Mouse (Mus musculus): ENCODE results near the gene Slco1b2.
A peak's percentile ranks its signal among the peaks of the same experiment; 100 is the strongest.
"Not testable (repeated sequence)": the region's sequence is repeated elsewhere in the genome, so short reads cannot be mapped to it uniquely, and the experiment has no call there.

Gene Slco1b2

DNA sequence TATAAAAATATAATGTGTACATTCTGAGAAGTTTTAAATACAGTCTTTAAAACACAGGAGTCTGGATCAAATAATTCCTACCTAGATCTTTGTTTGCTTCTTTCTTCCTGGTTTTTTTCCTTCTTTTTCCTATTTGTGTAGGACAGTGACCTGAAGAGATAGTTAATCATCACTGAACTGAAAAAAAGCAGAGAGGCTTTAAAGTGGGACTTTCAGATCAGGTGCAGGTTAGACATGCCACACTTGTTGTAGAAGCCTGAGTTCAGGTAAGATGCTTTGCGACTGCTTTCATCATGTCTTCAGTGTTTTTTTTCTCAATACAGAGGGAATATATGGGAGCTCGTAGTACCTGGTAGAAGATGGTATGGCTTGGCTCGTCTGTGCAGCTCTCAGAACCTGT, at the start of gene Slco1b2:
TSS of gene Slco1b2 (plus strand) at position 228 of the 400 bp plus-strand sequence.
- DNase-seq (ENCODE audit: low read depth, low spot score), result no peak

DNA sequence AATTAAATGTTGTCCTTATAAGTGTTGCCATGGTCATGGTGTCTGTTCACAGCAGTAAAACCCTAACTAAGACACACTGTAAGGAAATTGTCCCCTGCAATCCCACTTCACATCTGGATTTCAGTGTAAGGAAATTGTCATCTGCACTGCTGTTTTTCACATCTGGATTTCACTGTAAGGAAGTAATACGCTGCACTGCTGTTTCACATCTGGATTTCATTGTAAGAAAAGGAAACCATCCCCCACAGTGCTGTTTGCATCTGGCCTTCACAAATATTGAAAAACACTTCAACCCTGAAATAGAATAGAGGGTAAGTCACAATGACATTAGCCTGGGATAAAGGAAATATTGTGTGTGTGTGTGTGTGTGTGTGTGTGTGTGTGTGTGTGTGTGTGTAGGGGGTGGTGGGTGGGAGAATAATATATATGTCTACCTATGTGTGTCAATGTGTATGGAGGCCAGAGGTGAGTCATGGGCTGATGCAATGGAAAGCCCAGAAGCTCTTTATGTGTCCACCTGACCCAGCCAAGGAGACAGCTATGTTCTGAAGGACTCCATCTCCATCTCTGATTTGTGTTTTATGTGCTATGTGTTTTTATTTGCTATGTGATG, 44.4 kb upstream of the Slco1b2 start:
- DNase-seq (ENCODE audit: low read depth, low spot score), result no peak

DNA sequence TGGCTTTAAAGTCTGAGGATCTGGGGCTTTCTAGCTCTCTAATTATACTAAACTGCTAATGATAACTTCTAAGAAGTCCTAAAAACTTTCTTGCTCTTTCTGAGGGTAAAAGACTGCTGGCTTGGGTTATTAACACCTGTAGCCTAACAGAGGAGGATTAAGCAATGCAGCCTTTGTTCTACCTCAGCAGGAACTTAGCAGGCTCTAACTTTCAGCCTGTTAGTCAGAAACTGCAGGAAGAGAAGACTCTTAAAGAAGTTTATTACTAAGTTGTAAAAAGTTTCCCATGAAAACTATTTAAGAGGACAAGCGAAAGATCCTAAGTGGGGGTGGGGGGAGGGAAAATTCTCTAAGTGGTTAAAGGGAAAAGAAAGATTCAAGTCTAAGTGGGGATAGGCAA, 39.3 kb upstream of the Slco1b2 start:
- no peak for DNase-seq (ENCODE audit: low read depth, low spot score)

DNA sequence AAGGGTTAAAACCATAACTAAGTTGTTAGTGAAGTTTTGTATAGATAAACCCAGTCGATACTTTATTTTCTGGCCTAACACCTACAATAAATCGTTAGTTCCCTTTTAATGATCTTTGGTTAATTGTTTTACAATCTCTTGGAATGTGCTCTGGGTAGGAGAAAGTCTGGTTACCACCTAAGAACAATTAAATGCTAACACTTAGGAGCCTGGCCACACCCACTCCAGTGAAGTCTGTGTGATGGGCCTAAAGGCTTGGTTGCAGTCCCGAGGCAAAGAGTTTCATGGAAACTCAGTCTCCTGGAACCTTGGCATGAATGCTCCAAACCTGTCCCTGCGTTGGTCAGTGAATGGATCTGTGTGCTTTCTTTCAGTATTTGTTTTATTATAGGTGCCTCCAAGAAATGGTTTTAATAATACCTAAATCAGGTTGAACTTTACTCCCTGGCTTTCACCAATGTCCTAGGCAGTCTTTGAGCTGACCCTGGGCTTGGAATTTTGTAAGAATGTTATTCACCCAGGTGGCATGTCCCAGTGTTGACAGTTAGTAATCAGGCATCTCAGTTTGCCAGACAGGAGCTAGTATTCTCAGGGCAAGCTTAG, 38.6 kb upstream of the Slco1b2 start:
- not testable (repeated sequence) for DNase-seq (ENCODE audit: low read depth, low spot score)

DNA sequence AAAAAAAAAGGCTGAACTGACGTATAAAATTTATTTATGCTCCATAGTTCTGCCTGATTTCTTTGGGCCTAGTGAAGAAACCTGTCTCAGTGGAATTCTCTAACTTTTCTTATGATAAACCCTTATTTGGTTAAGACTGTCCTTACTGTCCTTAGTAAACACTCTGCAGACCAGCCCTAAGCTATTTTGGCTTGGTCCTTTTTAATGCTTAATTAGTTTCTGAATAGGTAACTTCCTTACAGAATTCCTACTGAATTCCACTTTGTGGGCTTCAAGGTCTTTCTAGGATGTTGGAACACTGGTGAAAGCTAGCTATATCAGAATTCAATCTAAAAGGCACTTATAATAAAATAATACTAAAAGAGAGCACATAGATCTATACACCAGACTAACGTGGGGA, 33.2 kb upstream of the Slco1b2 start:
- no peak for DNase-seq (ENCODE audit: low read depth, low spot score)

DNA sequence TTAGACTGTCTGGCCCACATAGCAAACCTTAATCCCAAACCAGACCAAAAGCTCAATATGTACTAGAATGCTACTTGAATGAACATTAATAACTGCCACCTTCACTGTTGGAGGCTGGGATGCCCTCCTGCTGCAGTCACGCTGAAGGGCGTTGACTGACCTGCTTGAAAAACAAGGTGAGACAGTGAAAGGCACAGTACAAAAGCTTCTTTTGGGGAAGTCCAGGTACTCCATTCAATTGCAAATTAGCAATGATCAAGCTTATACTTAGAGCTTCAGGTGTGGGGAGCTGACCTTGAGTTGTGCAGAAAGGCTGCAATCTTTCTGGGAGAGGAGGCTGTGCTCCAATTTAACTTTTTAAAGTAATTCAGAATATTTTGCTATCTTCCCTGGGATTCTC, 32.3 kb upstream of the Slco1b2 start:
- no peak for DNase-seq (ENCODE audit: low read depth, low spot score)

DNA sequence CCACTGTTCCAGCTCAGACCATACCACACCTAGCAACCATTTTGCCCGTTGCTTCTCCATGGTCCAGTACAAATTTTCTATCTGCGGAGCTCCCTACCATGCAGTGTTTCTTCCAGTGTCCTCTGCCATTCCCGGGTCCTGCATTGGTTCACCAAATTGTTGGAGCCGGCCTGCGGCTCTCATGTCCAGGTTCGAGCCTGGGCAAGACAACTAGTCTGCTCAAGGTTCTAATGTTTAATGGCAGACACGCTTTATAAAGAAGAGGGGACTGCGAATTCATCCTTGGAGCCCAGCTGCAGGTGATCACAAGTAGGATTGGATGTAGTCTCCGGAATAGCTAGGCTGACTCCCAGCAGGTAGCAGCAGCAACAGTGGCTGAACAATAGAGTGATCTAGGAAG, 28.4 kb upstream of the Slco1b2 start:
- DNase-seq (ENCODE audit: low read depth, low spot score), result no peak

DNA sequence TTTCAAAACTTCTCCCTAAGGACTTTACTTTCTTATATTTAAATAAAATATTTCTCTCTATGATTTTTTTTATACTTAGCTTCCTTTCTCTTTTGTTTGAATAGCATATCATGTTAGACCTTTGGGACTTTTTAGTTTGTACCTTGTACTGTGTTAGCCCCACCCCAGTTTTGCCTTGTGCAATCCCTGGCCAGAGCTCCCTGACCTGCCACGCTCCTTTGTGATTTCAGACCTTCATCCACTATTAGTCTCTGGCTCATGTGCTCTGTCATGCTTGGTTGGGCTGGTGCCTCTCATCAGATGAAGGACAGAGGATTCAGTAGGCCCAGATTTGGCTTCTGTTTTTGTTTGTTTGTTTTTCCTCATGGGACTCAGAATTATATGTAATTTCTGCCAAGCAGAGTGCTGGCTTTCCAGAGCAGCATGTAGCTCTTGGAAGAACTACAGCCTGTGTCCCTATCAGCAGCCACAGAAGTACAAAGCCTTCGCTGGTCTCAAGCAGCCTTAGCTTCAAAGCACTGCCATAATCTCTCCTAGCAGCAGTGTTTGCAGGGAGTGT, 18.5 kb upstream of the Slco1b2 start:
- no peak for DNase-seq (ENCODE audit: low read depth, low spot score)

DNA sequence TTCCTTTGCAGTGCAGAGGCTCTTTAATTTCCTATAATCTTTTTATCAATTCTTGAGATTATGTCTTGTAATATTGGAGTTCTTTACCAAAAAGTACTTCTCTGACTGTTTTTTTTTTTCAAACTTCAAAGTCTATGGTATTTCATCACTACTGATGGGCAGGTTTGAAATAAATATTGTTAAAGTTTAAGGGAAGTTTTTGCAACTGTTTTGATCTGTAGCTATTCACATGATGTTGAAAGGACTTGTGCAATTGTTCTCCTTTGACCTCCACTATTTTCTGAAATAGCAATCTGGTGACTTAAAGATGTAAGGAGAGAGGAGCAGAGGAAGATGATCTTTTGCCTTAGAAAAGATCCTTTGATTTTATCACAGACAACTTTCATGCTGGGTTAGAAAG, 15.3 kb upstream of the Slco1b2 start:
- DNase-seq (ENCODE audit: low read depth, low spot score), result no peak

DNA sequence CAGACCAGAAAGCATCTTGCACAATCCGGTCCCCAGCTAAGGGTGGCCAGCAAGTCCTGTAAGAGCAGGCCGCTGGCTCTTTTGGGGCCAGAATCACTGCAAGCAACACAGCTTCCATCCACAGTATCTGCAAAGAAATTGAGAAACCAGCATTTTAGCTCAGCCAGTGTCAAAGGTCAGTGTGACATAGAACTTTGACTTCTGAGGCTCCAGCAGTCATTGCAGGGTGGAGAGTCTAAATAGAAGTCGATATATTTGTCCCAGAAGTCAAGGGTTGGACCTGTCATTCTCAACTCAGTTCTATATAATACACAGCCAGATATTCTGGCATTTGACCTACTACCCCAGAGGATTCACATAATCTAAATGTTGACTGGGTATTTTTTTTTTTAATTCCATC, 14.0 kb upstream of the Slco1b2 start:
- DNase-seq (ENCODE audit: low read depth, low spot score), result peak; percentile 2

DNA sequence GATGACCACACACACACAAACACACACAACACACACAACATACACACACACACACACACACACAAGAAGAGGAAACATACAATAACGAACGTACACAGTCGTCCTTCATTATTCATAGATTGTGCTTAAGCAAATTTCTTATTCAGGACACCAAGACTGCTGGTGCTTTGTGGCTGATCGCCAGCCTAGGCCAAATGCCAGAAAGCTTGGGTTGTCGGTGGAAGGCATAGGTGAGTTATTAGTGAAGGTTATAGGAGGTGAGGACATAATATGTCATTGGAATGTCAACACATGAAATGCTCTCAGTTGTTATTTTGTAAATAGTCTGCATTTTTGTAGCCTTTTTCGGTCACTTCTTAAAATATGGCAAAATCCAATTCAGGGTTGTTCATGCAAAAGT, 3.6 kb downstream of the Slco1b2 start:
- DNase-seq (ENCODE audit: low read depth, low spot score), result no peak

DNA sequence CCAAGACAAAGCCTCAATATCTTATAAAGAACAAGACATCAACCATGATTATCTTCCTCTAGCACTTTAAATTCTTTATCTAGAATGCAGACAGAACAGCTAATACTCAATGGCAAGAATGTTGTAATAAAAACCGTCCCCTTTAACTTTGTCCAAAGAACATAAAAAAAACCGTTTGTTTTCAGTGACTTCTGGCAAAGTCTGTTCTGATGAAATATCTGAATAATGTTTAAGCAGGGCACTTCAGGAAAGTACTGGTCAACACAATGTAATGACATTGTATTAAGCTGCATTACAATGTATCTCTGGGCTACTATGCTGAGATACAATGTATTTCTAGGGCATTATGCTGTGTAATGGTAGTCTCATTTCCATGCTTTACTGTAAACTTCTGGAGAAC, 5.9 kb downstream of the Slco1b2 start:
- no peak for DNase-seq (ENCODE audit: low read depth, low spot score)

DNA sequence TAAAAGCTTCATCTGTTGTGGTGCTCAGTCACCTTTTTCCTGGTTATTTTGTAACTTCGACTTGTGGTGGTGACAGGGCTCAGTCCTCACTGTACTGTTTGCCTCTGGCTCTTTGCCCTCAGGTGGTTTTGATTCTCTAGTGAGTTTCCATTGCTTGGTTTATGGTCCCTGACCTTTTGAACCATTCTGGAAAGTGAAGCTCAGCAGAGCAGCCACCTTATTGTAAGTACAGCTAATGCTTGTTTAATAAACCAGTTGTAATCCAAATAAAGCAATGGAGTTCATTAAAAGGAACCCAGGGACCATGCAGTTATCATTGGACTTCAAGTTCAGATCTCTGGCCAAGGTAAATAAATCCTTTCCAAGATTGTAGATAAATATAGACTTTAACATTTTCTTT, 11.3 kb downstream of the Slco1b2 start:
- DNase-seq (ENCODE audit: low read depth, low spot score), result no peak

DNA sequence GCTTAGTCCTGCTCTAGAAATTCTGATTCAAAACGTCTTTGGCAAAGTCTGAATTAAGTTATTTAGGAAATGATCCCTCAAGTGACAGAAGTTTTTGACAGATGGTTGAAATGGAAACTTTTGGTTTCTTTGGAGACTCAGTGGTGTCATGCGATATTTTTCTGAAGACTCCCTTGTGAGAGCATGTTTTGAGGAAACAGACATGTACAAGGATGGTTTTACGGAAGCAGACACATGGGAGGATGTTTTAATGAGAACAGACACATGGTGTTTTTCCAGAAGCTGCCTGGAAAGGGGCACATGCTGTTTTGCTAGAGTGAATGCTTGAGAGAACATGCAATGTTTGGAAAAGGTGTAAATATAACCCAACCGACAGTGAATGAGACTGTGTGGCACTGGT, 57.7 kb downstream of the Slco1b2 start:
- no peak for DNase-seq (ENCODE audit: low read depth, low spot score)

DNA sequence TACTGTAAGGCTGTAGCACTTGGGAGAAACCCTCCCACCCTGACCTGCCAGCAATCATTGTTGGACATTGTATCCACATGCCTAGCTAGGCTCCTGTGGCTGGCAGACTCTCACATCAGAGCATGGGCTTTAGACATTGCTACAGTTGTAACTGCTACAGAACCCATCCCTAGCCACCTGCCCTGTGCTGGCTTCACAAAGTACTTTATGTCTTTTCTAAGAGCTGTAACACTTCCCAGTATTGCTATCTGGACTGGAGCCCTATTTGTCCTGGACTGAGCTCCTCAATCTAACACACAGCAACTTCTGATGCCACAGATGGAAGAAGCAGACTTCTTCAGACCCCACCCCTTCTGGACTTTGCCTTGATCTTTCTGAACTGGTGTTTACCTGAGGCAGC, 61.9 kb downstream of the Slco1b2 start:
- DNase-seq (ENCODE audit: low read depth, low spot score), result no peak
